Mouse (Mus musculus): Measurements from ENCODE around the gene Zbtb16. TPM values are rescaled to one million over a fixed set of nuclear protein-coding genes. Genes with fewer than 3 reads are reported as not detected.

The Zbtb16 gene
- polyA plus RNA-seq, 1 experiment from 2014 or later, result 13.3 TPM

- Histone ChIP-seq H3K27me3 (ENCODE audit: control insufficient read depth, insufficient read depth, low read depth, low read length) (no peaks in the 10 kb centered on the region; the same call in 1 of the 2 replicates), H3K4me2 (ENCODE audit: low read depth, low read length) (no peak overlapping the region), H3K4me1 (replicated peaks; ENCODE audit: control insufficient read depth, insufficient read depth, low read length) (peaks cover 26% of the 10 kb centered on the region), H3K36me3 (ENCODE audit: control insufficient read depth, insufficient read depth, low read length) (no peaks in the 10 kb centered on the region), H3K27ac (ENCODE audit: low read length) (no peak overlapping the region), H3K4me3 (ENCODE audit: low read length) (no peak overlapping the region), H3K9ac (ENCODE audit: low read length) (no peak overlapping the region), H3K9me3 (ENCODE audit: control insufficient read depth, low read length) (no peaks in the 10 kb centered on the region)
- no peak for ATAC-seq (ENCODE audit: low read depth)
- 42% methylated on average over 6 of the region's 6 CpGs for WGBS
These were observed 49.2 kb downstream of the Zbtb16 start for GRCm38 (mm10) chr9:48786814-48787213.

GRCm38 (mm10) chr9:48784937-48785336, 51.1 kb downstream of the Zbtb16 start:
- 52% methylated on average over 6 of the region's 6 CpGs for WGBS
- H3K9ac ChIP-seq (ENCODE audit: low read length), result no peak overlapping the region
- no peak for ATAC-seq (ENCODE audit: low read depth)

DNA sequence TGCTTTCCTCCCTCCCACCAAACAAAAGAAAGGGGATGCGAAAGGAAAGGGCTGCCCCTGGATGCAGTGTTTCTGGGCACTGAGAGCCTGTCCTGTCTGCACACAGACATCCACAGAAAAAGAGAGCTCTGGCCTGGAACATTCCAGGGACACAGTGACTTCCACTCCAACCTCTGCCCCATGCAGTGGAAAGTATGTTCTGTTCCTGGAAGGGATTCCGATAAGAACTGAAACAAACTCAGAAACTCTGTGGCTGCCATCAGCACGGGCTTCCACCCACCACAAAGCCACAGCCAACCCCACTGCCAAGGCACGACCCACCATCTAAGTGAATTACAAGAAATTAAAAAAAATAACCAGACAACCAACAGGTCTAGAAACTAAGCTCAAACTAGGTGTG, 52.7 kb downstream of the Zbtb16 start:
- Histone ChIP-seq H3K4me2 (ENCODE audit: low read depth, low read length) (no peak overlapping the region), H3K27ac (ENCODE audit: low read length) (no peak overlapping the region)

More at GRCm38 (mm10) chr9:48784937-48785336, 51.1 kb downstream of the Zbtb16 start:
- Histone ChIP-seq H3K36me3 (ENCODE audit: control insufficient read depth, insufficient read depth, low read length) (no peaks in the 10 kb centered on the region), H3K4me2 (ENCODE audit: low read depth, low read length) (no peak overlapping the region), H3K9me3 (ENCODE audit: control insufficient read depth, low read length) (no peaks in the 10 kb centered on the region), H3K4me3 (ENCODE audit: low read length) (no peak overlapping the region), H3K27ac (ENCODE audit: low read length) (no peak overlapping the region), H3K4me1 (replicated peaks; ENCODE audit: control insufficient read depth, insufficient read depth, low read length) (peaks cover 26% of the 10 kb centered on the region), H3K27me3 (ENCODE audit: control insufficient read depth, insufficient read depth, low read depth, low read length) (no peaks in the 10 kb centered on the region; the same call in 1 of the 2 replicates)

DNA sequence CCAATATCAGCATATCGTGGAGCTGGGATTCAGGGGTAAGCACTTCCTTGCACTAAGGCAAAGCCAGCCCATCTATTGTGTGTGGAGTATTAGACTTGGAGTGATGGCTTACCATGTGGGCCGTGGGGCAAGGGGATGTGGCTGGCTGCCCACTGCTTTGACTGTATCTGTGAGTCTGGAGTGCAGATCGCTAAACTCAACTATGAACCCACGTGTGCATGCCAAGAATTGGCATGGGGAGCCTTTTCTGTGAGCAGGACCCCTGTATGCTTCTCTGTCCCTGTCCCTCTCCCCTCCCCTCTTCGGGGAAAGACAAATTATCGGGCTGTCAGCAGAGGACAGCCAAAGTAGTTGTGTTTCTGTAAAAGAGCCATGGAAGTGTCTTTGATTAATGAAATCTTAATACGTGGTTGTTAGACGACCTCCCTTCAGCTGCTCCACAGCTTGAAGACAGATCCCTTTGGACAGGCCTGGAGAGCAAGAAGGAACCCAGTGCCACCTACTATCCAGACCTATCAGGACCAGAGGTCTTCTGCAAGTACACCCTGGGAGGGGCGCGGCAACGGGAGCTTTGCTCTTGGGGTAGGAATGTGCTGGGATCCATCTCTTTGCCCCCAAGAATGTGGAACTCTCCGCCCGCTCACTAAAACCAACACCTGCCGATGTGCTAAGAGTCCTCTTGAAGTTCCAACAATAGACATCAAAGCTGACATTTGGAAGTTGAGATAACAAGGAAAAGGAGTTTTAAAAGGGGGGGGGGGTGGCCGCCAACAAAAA, 53.5 kb downstream of the Zbtb16 start:
- no peaks in the 10 kb centered on the region for H3K9me3 ChIP-seq (ENCODE audit: control insufficient read depth, low read length)
- H3K27me3 ChIP-seq (ENCODE audit: control insufficient read depth, insufficient read depth, low read depth, low read length), result no peaks in the 10 kb centered on the region; the same call in 1 of the 2 replicates
- H3K4me3 ChIP-seq (ENCODE audit: low read length), result no peak overlapping the region
- peak; percentile 60; the same call in 1 of the 2 replicates for ATAC-seq (ENCODE audit: low read depth)
- H3K27ac ChIP-seq (ENCODE audit: low read length), result no peak overlapping the region
- H3K4me2 ChIP-seq (ENCODE audit: low read depth, low read length), result no peak overlapping the region
- WGBS, result 22% methylated on average over 15 of the region's 15 CpGs
- H3K9ac ChIP-seq (ENCODE audit: low read length), result no peak overlapping the region
- no peaks in the 10 kb centered on the region for H3K36me3 ChIP-seq (ENCODE audit: control insufficient read depth, insufficient read depth, low read length)
- peaks cover 17% of the 10 kb centered on the region for H3K4me1 ChIP-seq (replicated peaks; ENCODE audit: control insufficient read depth, insufficient read depth, low read length)

More for the DNA sequence above, 52.7 kb downstream of the Zbtb16 start:
- Histone ChIP-seq H3K9me3 (ENCODE audit: control insufficient read depth, low read length) (no peaks in the 10 kb centered on the region), H3K27me3 (ENCODE audit: control insufficient read depth, insufficient read depth, low read depth, low read length) (no peaks in the 10 kb centered on the region; the same call in 1 of the 2 replicates), H3K9ac (ENCODE audit: low read length) (no peak overlapping the region), H3K36me3 (ENCODE audit: control insufficient read depth, insufficient read depth, low read length) (no peaks in the 10 kb centered on the region), H3K4me1 (replicated peaks; ENCODE audit: control insufficient read depth, insufficient read depth, low read length) (peaks cover 23% of the 10 kb centered on the region), H3K4me3 (ENCODE audit: low read length) (no peak overlapping the region)
- 44% methylated on average over 4 of the region's 4 CpGs for WGBS
- ATAC-seq (ENCODE audit: low read depth), result no peak

DNA sequence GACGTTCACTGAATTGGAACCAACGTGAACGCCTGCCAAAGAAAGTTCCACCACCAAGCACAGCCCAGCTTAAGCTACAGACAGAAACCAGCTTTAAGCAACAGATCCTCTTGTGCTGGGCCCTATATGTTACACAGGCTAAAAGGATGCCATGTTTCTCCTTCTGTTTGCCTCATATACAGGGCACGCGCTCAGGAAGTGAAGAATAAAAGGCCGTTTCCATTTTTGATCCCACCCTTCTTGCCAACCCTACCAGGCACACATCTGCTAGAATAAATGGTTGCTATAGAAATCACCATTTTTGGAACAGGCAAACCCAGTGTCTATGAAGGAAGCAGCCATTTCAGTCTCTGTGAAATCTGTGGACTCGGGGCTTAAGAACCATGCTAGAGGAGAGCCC, 59.8 kb downstream of the Zbtb16 start:
- Histone ChIP-seq H3K4me3 (ENCODE audit: low read length) (no peak overlapping the region), H3K4me1 (replicated peaks; ENCODE audit: control insufficient read depth, insufficient read depth, low read length) (no peaks in the 10 kb centered on the region), H3K36me3 (ENCODE audit: control insufficient read depth, insufficient read depth, low read length) (no peaks in the 10 kb centered on the region), H3K9ac (ENCODE audit: low read length) (no peak overlapping the region), H3K27ac (ENCODE audit: low read length) (no peak overlapping the region), H3K9me3 (ENCODE audit: control insufficient read depth, low read length) (no peaks in the 10 kb centered on the region), H3K4me2 (ENCODE audit: low read depth, low read length) (no peak overlapping the region), H3K27me3 (ENCODE audit: control insufficient read depth, insufficient read depth, low read depth, low read length) (no peaks in the 10 kb centered on the region)
- 78% methylated on average over 7 of the region's 7 CpGs for WGBS
- no peak for ATAC-seq (ENCODE audit: low read depth)

DNA sequence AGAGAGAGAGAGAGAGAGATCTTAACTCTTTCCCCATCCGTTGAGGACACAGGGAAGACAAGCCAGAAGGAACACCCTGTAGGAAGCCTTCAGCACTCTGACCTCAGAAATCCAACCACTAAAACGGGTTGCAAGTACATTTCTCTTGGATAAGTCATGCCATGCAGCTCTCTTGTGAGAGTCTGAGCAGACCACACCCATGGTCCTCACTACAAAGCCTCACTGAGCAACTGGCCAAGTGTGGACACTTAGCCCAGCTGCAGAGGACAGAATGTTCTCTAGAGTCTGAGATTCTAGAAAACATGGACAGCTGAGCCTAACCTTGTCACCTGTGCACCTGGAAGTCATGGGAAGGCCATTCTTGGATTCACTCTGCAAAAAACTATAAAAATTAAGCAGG, 60.5 kb downstream of the Zbtb16 start:
- no peaks in the 10 kb centered on the region for H3K36me3 ChIP-seq (ENCODE audit: control insufficient read depth, insufficient read depth, low read length)
- no peaks in the 10 kb centered on the region for H3K9me3 ChIP-seq (ENCODE audit: control insufficient read depth, low read length)
- H3K4me1 ChIP-seq (replicated peaks; ENCODE audit: control insufficient read depth, insufficient read depth, low read length), result no peaks in the 10 kb centered on the region
- no peak overlapping the region for H3K4me3 ChIP-seq (ENCODE audit: low read length)
- H3K9ac ChIP-seq (ENCODE audit: low read length), result no peak overlapping the region
- H3K4me2 ChIP-seq (ENCODE audit: low read depth, low read length), result no peak overlapping the region
- 36% methylated on average over 2 of the region's 2 CpGs for WGBS
- ATAC-seq (ENCODE audit: low read depth), result 0 out of 2 replicates have a peak, but pooled peaks have one; percentile 12
- H3K27me3 ChIP-seq (ENCODE audit: control insufficient read depth, insufficient read depth, low read depth, low read length), result no peaks in the 10 kb centered on the region
- no peak overlapping the region for H3K27ac ChIP-seq (ENCODE audit: low read length)

DNA sequence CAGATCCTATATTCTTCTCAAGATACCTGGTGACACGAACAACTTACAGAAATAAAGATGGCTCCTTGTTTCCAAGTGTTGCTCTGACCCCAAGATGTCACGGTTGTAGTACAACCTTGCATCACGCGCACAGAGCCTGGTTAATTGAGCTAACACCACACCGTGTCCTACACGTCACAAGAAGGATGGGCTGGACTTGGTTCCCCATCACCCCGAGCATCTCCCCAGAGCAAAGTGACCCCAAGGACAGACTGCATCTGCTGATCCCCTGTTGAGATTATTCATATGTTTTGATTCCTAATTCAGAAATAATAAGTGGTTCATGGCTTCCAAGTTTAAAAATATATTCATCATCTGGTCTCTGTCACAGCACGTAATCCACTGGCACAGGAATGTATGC, 62.3 kb downstream of the Zbtb16 start:
- no peaks in the 10 kb centered on the region for H3K9me3 ChIP-seq (ENCODE audit: control insufficient read depth, low read length)
- no peak overlapping the region for H3K9ac ChIP-seq (ENCODE audit: low read length)
- WGBS, result 85% methylated on average over 8 of the region's 8 CpGs
- H3K36me3 ChIP-seq (ENCODE audit: control insufficient read depth, insufficient read depth, low read length), result no peaks in the 10 kb centered on the region
- H3K27me3 ChIP-seq (ENCODE audit: control insufficient read depth, insufficient read depth, low read depth, low read length), result no peaks in the 10 kb centered on the region
- ATAC-seq (ENCODE audit: low read depth), result no peak
- H3K4me2 ChIP-seq (ENCODE audit: low read depth, low read length), result no peak overlapping the region
- no peak overlapping the region for H3K27ac ChIP-seq (ENCODE audit: low read length)
- H3K4me1 ChIP-seq (replicated peaks; ENCODE audit: control insufficient read depth, insufficient read depth, low read length), result no peaks in the 10 kb centered on the region
- no peak overlapping the region for H3K4me3 ChIP-seq (ENCODE audit: low read length)

GRCm38 (mm10) chr9:48773130-48773529, 62.9 kb downstream of the Zbtb16 start:
- WGBS, result 75% methylated on average over 6 of the region's 6 CpGs
- no peak overlapping the region for H3K9ac ChIP-seq (ENCODE audit: low read length)
- no peaks in the 10 kb centered on the region for H3K4me1 ChIP-seq (replicated peaks; ENCODE audit: control insufficient read depth, insufficient read depth, low read length)
- H3K27ac ChIP-seq (ENCODE audit: low read length), result no peak overlapping the region
- H3K4me3 ChIP-seq (ENCODE audit: low read length), result no peak overlapping the region
- H3K36me3 ChIP-seq (ENCODE audit: control insufficient read depth, insufficient read depth, low read length), result no peaks in the 10 kb centered on the region
- no peak for ATAC-seq (ENCODE audit: low read depth)
- H3K27me3 ChIP-seq (ENCODE audit: control insufficient read depth, insufficient read depth, low read depth, low read length), result no peaks in the 10 kb centered on the region
- H3K9me3 ChIP-seq (ENCODE audit: control insufficient read depth, low read length), result no peaks in the 10 kb centered on the region
- H3K4me2 ChIP-seq (ENCODE audit: low read depth, low read length), result no peak overlapping the region

GRCm38 (mm10) chr9:48771504-48771903, 64.5 kb downstream of the Zbtb16 start:
- ATAC-seq (ENCODE audit: low read depth), result no peak
- no peaks in the 10 kb centered on the region for H3K4me1 ChIP-seq (replicated peaks; ENCODE audit: control insufficient read depth, insufficient read depth, low read length)
- no peak overlapping the region for H3K4me3 ChIP-seq (ENCODE audit: low read length)
- H3K27me3 ChIP-seq (ENCODE audit: control insufficient read depth, insufficient read depth, low read depth, low read length), result no peaks in the 10 kb centered on the region
- no peaks in the 10 kb centered on the region for H3K36me3 ChIP-seq (ENCODE audit: control insufficient read depth, insufficient read depth, low read length)
- WGBS, result 83% methylated on average over 6 of the region's 6 CpGs
- no peak overlapping the region for H3K27ac ChIP-seq (ENCODE audit: low read length)
- H3K9ac ChIP-seq (ENCODE audit: low read length), result no peak overlapping the region
- H3K4me2 ChIP-seq (ENCODE audit: low read depth, low read length), result no peak overlapping the region
- H3K9me3 ChIP-seq (ENCODE audit: control insufficient read depth, low read length), result no peaks in the 10 kb centered on the region
